Mouse (Mus musculus): ENCODE measurements at regions not wholly inside any gene's neighbourhood (a gene's known extent, or its start where the extent isn't known, plus 50 kb on each side); places are given as distances from the start of the nearest gene placed in this dataset.

GRCm38 (mm10) chr12:110027345-110027744 lies 251.5 kb upstream of the Dio3 start:
- Histone ChIP-seq H3K4me3 (replicated peaks; ENCODE audit: extremely low read depth, low read depth, low read length) (no peak overlapping the region), H3K4me1 (ENCODE audit: control insufficient read depth, insufficient read depth, low read length) (no peaks in the 10 kb centered on the region)
- no peak for DNase-seq
- WGBS, result 54% methylated on average over 6 of the region's 6 CpGs
- TF ChIP-seq POLR2A (IDR thresholded peaks at IDR 0.05; ENCODE audit: borderline replicate concordance, extremely low read depth, low read depth, low read length) (no peak), CTCF (IDR thresholded peaks at IDR 0.05; ENCODE audit: insufficient read depth, low read length) (no peak)

GRCm38 (mm10) chr12:110027976-110028375 lies 250.9 kb upstream of the Dio3 start:
- Histone ChIP-seq H3K4me1 (ENCODE audit: control insufficient read depth, insufficient read depth, low read length) (no peaks in the 10 kb centered on the region), H3K4me3 (replicated peaks; ENCODE audit: extremely low read depth, low read depth, low read length) (no peak overlapping the region)
- no peak for DNase-seq
- TF ChIP-seq POLR2A (IDR thresholded peaks at IDR 0.05; ENCODE audit: borderline replicate concordance, extremely low read depth, low read depth, low read length) (no peak), CTCF (IDR thresholded peaks at IDR 0.05; ENCODE audit: insufficient read depth, low read length) (no peak)
- WGBS, result 70% methylated on average over 12 of the region's 12 CpGs

DNA sequence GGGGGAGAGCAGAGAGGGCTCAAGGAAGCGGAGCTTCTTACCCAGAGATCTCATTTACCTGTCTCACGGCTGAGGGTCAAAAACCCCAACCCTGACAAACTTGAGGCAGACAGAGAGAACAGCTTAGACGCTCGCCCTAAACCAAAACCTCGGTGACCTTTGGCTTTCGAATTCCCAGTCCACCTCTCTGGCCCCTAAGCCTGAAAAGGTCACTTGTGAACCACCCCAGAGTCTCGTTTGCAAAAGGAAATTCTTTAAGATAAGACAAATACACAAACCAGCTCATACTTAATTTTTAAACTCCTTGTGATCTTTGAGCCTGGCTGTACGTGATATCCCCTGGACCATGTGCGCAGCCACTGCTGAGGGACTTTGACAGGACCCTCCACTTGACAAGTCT lies 250.2 kb upstream of the Dio3 start:
- no peaks in the 10 kb centered on the region for H3K4me1 ChIP-seq (ENCODE audit: control insufficient read depth, insufficient read depth, low read length)
- 47% methylated on average over 9 of the region's 9 CpGs for WGBS
- DNase-seq, result no peak
- TF ChIP-seq CTCF (IDR thresholded peaks at IDR 0.05; ENCODE audit: insufficient read depth, low read length), result no peak
- TF ChIP-seq POLR2A (IDR thresholded peaks at IDR 0.05; ENCODE audit: borderline replicate concordance, extremely low read depth, low read depth, low read length), result no peak
- no peak overlapping the region for H3K4me3 ChIP-seq (replicated peaks; ENCODE audit: extremely low read depth, low read depth, low read length)

DNA sequence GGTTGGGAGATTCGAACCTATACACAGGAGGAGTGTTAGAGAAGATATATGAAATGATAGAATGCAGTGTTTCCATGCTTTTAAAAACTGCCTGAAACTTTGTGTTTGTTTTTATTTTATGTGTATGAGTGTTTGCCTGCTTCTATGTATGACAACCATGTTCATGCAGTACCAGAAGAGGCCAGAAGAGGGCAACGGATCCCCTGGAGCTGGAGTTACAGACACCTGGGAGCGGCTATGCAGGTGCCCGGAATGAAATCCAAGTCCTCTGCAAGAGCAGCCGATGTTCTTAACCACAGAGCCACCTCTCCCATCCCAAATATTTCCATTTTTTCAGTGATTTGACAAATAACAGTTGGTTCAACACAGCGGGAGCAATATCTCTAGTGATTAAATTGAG lies 247.5 kb upstream of the Dio3 start:
- 0 out of 2 replicates have a peak, but pooled peaks have one; percentile 6 for TF ChIP-seq CTCF (IDR thresholded peaks at IDR 0.05; ENCODE audit: insufficient read depth, low read length)
- no peak for TF ChIP-seq POLR2A (IDR thresholded peaks at IDR 0.05; ENCODE audit: borderline replicate concordance, extremely low read depth, low read depth, low read length)
- WGBS, result 58% methylated on average over 6 of the region's 6 CpGs
- H3K4me3 ChIP-seq (replicated peaks; ENCODE audit: extremely low read depth, low read depth, low read length), result no peak overlapping the region
- peak; percentile 15 for DNase-seq
- no peaks in the 10 kb centered on the region for H3K4me1 ChIP-seq (ENCODE audit: control insufficient read depth, insufficient read depth, low read length)

DNA sequence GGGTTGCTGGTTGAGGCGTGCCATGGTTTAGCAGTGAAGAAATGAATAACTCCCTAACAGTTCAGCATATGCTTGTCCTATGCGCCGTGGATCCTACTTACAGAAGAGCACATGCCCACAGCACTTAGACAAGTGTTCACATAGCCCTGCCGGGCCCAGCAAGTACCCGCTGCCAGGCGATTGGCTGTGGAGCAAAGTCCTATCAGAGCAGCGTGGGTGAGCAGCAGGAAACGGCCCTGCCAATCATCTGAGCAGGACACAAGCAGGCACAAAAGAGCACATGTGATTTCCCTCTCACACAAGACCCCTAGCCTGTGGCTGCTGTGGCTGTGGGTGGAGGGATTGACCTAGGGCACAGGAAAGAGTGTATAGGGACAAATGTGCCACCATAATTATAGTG lies 243.7 kb upstream of the Dio3 start:
- no peak for DNase-seq
- WGBS, result 76% methylated on average over 8 of the region's 8 CpGs

GRCm38 (mm10) chr12:110040682-110041081 lies 238.2 kb upstream of the Dio3 start:
- no peaks in the 10 kb centered on the region for H3K4me1 ChIP-seq (ENCODE audit: control insufficient read depth, insufficient read depth, low read length)
- DNase-seq, result no peak
- 58% methylated on average over 15 of the region's 15 CpGs for WGBS
- no peak overlapping the region for H3K4me3 ChIP-seq (replicated peaks; ENCODE audit: extremely low read depth, low read depth, low read length)
- TF ChIP-seq CTCF (IDR thresholded peaks at IDR 0.05; ENCODE audit: insufficient read depth, low read length) (no peak), POLR2A (IDR thresholded peaks at IDR 0.05; ENCODE audit: borderline replicate concordance, extremely low read depth, low read depth, low read length) (no peak)

More for the DNA sequence above, 243.7 kb upstream of the Dio3 start:
- H3K4me1 ChIP-seq (ENCODE audit: control insufficient read depth, insufficient read depth, low read length), result no peaks in the 10 kb centered on the region
- H3K4me3 ChIP-seq (replicated peaks; ENCODE audit: extremely low read depth, low read depth, low read length), result no peak overlapping the region
- no peak for TF ChIP-seq POLR2A (IDR thresholded peaks at IDR 0.05; ENCODE audit: borderline replicate concordance, extremely low read depth, low read depth, low read length)
- TF ChIP-seq CTCF (IDR thresholded peaks at IDR 0.05; ENCODE audit: insufficient read depth, low read length), result no peak

- no peak for DNase-seq
- Histone ChIP-seq H3K4me1 (ENCODE audit: control insufficient read depth, insufficient read depth, low read length) (no peaks in the 10 kb centered on the region), H3K4me3 (replicated peaks; ENCODE audit: extremely low read depth, low read depth, low read length) (no peak overlapping the region)
- TF ChIP-seq POLR2A (IDR thresholded peaks at IDR 0.05; ENCODE audit: borderline replicate concordance, extremely low read depth, low read depth, low read length), result no peak
- no peak for TF ChIP-seq CTCF (IDR thresholded peaks at IDR 0.05; ENCODE audit: insufficient read depth, low read length)
- 56% methylated on average over 3 of the region's 3 CpGs for WGBS
These were observed 237.1 kb upstream of the Dio3 start for GRCm38 (mm10) chr12:110041782-110042181.

DNA sequence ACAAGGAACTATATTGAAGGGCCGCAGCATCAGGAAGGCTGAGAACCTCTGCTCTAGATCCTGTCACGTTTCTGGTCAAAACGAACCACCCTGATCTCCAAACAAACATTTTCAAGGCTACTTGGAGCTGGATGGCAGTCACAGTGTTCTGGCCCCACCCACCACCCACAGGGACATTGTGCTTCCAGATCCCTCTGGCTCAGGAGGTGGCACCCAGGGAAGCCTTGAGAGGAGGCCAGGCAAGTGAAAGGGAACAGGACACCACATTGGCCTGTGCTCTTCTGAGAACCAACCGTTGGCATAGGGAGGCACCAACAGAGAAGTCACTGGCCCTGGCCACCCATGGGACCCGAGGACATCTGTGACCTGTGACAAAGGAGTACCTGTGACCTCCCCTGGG lies 234.6 kb upstream of the Dio3 start:
- Histone ChIP-seq H3K4me3 (replicated peaks; ENCODE audit: extremely low read depth, low read depth, low read length) (no peak overlapping the region), H3K4me1 (ENCODE audit: control insufficient read depth, insufficient read depth, low read length) (no peaks in the 10 kb centered on the region)
- TF ChIP-seq CTCF (IDR thresholded peaks at IDR 0.05; ENCODE audit: insufficient read depth, low read length), result no peak
- TF ChIP-seq POLR2A (IDR thresholded peaks at IDR 0.05; ENCODE audit: borderline replicate concordance, extremely low read depth, low read depth, low read length), result no peak
- 62% methylated on average over 5 of the region's 5 CpGs for WGBS
- no peak for DNase-seq

DNA sequence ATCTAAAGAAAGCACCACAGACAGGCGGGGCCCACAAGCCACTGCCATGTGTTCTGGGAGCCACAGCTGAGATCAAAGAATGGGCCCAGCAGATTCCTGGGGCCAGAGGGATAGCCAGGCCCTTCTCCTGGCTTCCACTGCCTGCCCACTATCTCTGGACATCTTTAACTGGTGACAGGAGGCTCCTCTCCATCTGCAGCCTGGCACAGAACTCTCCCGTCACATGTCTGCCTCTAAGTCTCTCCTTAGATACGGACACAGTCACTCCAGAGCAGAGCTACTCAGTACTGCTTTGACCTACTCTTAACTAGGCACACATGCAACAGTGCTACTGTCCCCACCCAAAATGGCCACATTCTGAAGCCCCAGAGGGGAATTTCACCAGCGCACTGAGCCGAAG lies 234.1 kb upstream of the Dio3 start:
- H3K4me3 ChIP-seq (replicated peaks; ENCODE audit: extremely low read depth, low read depth, low read length), result no peak overlapping the region
- no peaks in the 10 kb centered on the region for H3K4me1 ChIP-seq (ENCODE audit: control insufficient read depth, insufficient read depth, low read length)
- WGBS, result 87% methylated on average over 5 of the region's 5 CpGs
- no peak for DNase-seq
- TF ChIP-seq POLR2A (IDR thresholded peaks at IDR 0.05; ENCODE audit: borderline replicate concordance, extremely low read depth, low read depth, low read length) (no peak), CTCF (IDR thresholded peaks at IDR 0.05; ENCODE audit: insufficient read depth, low read length) (no peak)

GRCm38 (mm10) chr12:110045770-110046330 lies 233.0 kb upstream of the Dio3 start:
- TF ChIP-seq POLR2A (IDR thresholded peaks at IDR 0.05; ENCODE audit: borderline replicate concordance, extremely low read depth, low read depth, low read length), result no peak
- TF ChIP-seq CTCF (IDR thresholded peaks at IDR 0.05; ENCODE audit: insufficient read depth, low read length), result no peak
- no peak overlapping the region for H3K4me3 ChIP-seq (replicated peaks; ENCODE audit: extremely low read depth, low read depth, low read length)
- no peaks in the 10 kb centered on the region for H3K4me1 ChIP-seq (ENCODE audit: control insufficient read depth, insufficient read depth, low read length)
- 66% methylated on average over 17 of the region's 17 CpGs for WGBS
- DNase-seq, result no peak

All from lung, adult 2 months (tissue).